Mouse (Mus musculus): ENCODE measurements at regions not wholly inside any gene's neighbourhood (a gene's known extent, or its start where the extent isn't known, plus 50 kb on each side); places are given as distances from the start of the nearest gene placed in this dataset.
A peak's percentile ranks its signal among the peaks of the same experiment; 100 is the strongest.

DNA sequence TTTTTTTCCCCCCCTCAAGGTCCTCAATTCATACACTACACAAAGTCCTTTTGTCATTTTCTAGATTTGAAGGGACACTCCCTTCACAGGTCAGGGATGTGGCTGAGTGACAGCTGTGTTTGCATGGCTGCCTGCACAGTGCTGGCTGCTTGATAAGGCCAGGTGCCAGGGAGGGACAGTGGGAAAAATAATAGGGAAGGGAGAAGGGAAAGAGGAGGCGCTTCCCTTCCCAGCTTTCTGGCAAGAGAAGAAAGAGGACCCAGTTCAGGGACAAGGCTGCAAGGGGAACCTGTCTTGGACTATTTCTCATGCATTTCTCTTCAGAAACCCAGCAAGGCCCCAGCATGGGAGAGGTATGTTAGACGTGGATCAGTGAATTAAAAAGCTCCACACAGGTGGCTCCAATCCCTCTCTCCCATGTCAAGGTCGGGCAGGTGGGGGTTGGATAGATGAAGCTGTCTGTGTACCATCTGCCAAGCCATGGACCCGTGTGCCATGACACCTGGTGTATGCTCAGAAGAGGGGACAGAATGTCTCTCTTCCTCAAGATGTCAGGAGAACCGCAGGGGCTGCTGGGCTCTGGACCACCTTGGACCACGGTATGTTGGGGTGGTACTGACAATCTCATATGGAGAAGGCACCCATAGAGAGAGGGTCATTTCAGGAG, 59.4 kb upstream of the Bhlhe23 start:
- H3K4me1 ChIP-seq (ENCODE audit: control insufficient read depth, insufficient read depth, low read length) = peaks cover 10% of the 10 kb centered on the region
- DNase-seq = no peak
- WGBS = 21% methylated on average over 6 of the region's 6 CpGs
- H3K27me3 ChIP-seq (ENCODE audit: control insufficient read depth, insufficient read depth, low read length) = no peaks in the 10 kb centered on the region
- TF ChIP-seq CTCF (IDR thresholded peaks at IDR 0.05; ENCODE audit: borderline replicate concordance, insufficient read depth, low read depth, low read length) (no peak), POLR2A (IDR thresholded peaks at IDR 0.05; ENCODE audit: borderline replicate concordance, insufficient read depth, low read length) (no peak)
- no peak overlapping the region for H3K27ac ChIP-seq (ENCODE audit: insufficient read depth, low read length)
- H3K4me3 ChIP-seq (replicated peaks; ENCODE audit: insufficient read depth, low read depth, low read length) = no peak overlapping the region

DNA sequence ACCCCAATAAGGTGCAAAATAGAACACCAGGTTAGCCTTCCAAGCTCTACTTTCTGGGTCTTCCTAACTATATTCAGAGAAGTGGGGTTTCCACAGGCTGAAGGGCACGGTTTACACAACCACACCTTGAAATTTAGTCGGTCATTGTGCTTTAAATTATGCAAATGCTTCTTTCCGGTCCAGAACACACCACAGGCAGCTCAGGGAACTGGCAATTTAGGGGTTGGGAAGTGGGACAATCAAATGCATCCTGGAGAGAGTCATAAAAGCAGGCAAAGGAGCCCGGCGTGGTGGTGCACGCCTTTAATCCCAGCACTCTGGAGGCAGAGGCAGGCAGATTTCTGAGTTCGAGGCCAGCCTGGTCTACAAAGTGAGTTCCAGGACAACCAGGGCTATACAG, 56.0 kb upstream of the Bhlhe23 start:
- WGBS = 79% methylated on average over 7 of the region's 7 CpGs
- Histone ChIP-seq H3K4me1 (ENCODE audit: control insufficient read depth, insufficient read depth, low read length) (peaks cover 19% of the 10 kb centered on the region), H3K27ac (ENCODE audit: insufficient read depth, low read length) (no peak overlapping the region), H3K27me3 (ENCODE audit: control insufficient read depth, insufficient read depth, low read length) (no peaks in the 10 kb centered on the region), H3K4me3 (replicated peaks; ENCODE audit: insufficient read depth, low read depth, low read length) (no peak overlapping the region)
- TF ChIP-seq POLR2A (IDR thresholded peaks at IDR 0.05; ENCODE audit: borderline replicate concordance, insufficient read depth, low read length) (no peak), CTCF (IDR thresholded peaks at IDR 0.05; ENCODE audit: borderline replicate concordance, insufficient read depth, low read depth, low read length) (no peak)
- no peak for DNase-seq

GRCm38 (mm10) chr2:180830607-180831006, 53.9 kb upstream of the Bhlhe23 start:
- Histone ChIP-seq H3K4me3 (replicated peaks; ENCODE audit: insufficient read depth, low read depth, low read length) (no peak overlapping the region), H3K27ac (ENCODE audit: insufficient read depth, low read length) (no peak overlapping the region), H3K27me3 (ENCODE audit: control insufficient read depth, insufficient read depth, low read length) (no peaks in the 10 kb centered on the region), H3K4me1 (ENCODE audit: control insufficient read depth, insufficient read depth, low read length) (peaks cover 21% of the 10 kb centered on the region)
- DNase-seq = no peak
- WGBS = 72% methylated on average over 2 of the region's 2 CpGs
- TF ChIP-seq CTCF (IDR thresholded peaks at IDR 0.05; ENCODE audit: borderline replicate concordance, insufficient read depth, low read depth, low read length) (no peak), POLR2A (IDR thresholded peaks at IDR 0.05; ENCODE audit: borderline replicate concordance, insufficient read depth, low read length) (no peak)

- no peak for TF ChIP-seq CTCF (IDR thresholded peaks at IDR 0.05; ENCODE audit: borderline replicate concordance, insufficient read depth, low read depth, low read length)
- TF ChIP-seq POLR2A (IDR thresholded peaks at IDR 0.05; ENCODE audit: borderline replicate concordance, insufficient read depth, low read length) = no peak
- H3K4me1 ChIP-seq (ENCODE audit: control insufficient read depth, insufficient read depth, low read length) = peaks cover 43% of the 10 kb centered on the region
- WGBS = 9% methylated on average over 2 of the region's 2 CpGs
- DNase-seq = peak in 1 of 2 experiments; percentile 60
- H3K4me3 ChIP-seq (replicated peaks; ENCODE audit: insufficient read depth, low read depth, low read length) = no peak overlapping the region
- H3K27ac ChIP-seq (ENCODE audit: insufficient read depth, low read length) = peak overlapping the region; percentile 49; the same call in 1 of the 2 replicates
- no peaks in the 10 kb centered on the region for H3K27me3 ChIP-seq (ENCODE audit: control insufficient read depth, insufficient read depth, low read length)
Observed at GRCm38 (mm10) chr2:180828086-180828485, 51.4 kb upstream of the Bhlhe23 start.

DNA sequence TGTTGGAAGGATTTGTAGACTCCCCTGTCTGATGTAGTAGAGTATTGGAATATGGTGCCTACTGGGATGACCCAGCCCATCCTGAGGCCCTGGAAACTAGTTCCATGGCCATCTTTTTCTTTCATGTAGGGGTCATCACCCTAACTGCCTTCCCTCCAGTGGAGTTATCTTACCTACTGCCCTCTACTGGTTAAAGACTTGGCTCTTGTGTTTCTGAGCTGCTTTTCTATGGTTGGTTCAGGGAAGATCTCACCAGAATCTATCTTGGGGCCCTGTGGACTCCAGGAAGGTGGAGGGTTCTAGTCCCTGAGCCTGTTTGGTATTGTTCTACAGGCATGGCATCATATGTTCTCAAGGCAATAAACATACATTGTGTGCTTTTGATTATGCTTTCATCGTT, 50.0 kb upstream of the Bhlhe23 start:
- H3K27ac ChIP-seq (ENCODE audit: insufficient read depth, low read length) = peak overlapping the region; percentile 96; the same call in 1 of the 2 replicates
- no peaks in the 10 kb centered on the region for H3K27me3 ChIP-seq (ENCODE audit: control insufficient read depth, insufficient read depth, low read length)
- TF ChIP-seq CTCF (IDR thresholded peaks at IDR 0.05; ENCODE audit: borderline replicate concordance, insufficient read depth, low read depth, low read length) (peak; percentile 12; the same call in 1 of the 2 replicates), POLR2A (IDR thresholded peaks at IDR 0.05; ENCODE audit: borderline replicate concordance, insufficient read depth, low read length) (no peak)
- WGBS = 92% methylated on average over 1 of the region's 1 CpGs
- no peak for DNase-seq
- H3K4me3 ChIP-seq (replicated peaks; ENCODE audit: insufficient read depth, low read depth, low read length) = no peak overlapping the region
- peaks cover 53% of the 10 kb centered on the region for H3K4me1 ChIP-seq (ENCODE audit: control insufficient read depth, insufficient read depth, low read length)
